In genomic region chr1:90969881-90970390, GRCm38 (mm10) we compare ENCODE assay signal across 20 mouse cellular contexts. TPM values are rescaled to one million over a fixed set of nuclear protein-coding genes. Genes with fewer than 3 reads are reported as not detected.
DNase-seq lines count a peak whose midpoint lies in the region; ATAC-seq lines count a peak whose summit lies in the region.
"Had no signal": no experiment of that assay in that cellular context is flagged by ENCODE, and none has a peak within 500 bp of the region (broad histone marks: within the 10 kb centered on the region; RNA-seq: fewer than 3 reads in every experiment).

No protein-coding gene starts in this region.

- 81% methylated on average over 10 of the region's 10 CpGs for WGBS in hindbrain, embryonic 14.5 days

- peak; percentile 48 for DNase-seq in kidney, adult 9 months
- DNase-seq in kidney, adult 18-20 months: no peak
- peak; percentile 41 for DNase-seq in testis, postnatal 10 days (ENCODE audit: low spot score)
- DNase-seq in testis, postnatal 14 days (ENCODE audit: low spot score): no peak
- DNase-seq in kidney, postnatal 25 days: peak; percentile 51 to 55
- no peak for DNase-seq in gastrocnemius, adult 18-20 months (ENCODE audit: low spot score)
- no peak for DNase-seq in hindbrain, embryonic 14.5 days (ENCODE audit: low spot score)
- DNase-seq: cerebellum, postnatal 14 days; heart, adult 2 months; heart, postnatal 14 days; midbrain, embryonic 14.5 days had no signal

- no peak overlapping the region for H3K4me3 ChIP-seq in hindbrain, embryonic 14.5 days (replicated peaks; ENCODE audit: low read length)
- H3K4me3 ChIP-seq: forebrain, embryonic 12.5 days; heart, adult 2 months had no signal

- H3K27me3 ChIP-seq in hindbrain, embryonic 14.5 days (ENCODE audit: control insufficient read depth, insufficient read depth, low read length): no peaks in the 10 kb centered on the region; the same call in 1 of the 2 replicates

- H3K9me3 ChIP-seq in hindbrain, embryonic 14.5 days (ENCODE audit: control insufficient read depth, low read length): no peaks in the 10 kb centered on the region
- H3K9me3 ChIP-seq: forebrain, embryonic 12.5 days had no signal

- H3K36me3 ChIP-seq in hindbrain, embryonic 14.5 days (replicated peaks; ENCODE audit: control insufficient read depth, insufficient read depth): no peaks in the 10 kb centered on the region
- H3K36me3 ChIP-seq: forebrain, embryonic 12.5 days had no signal

- no peak overlapping the region for H3K9ac ChIP-seq in hindbrain, embryonic 14.5 days
- H3K9ac ChIP-seq: forebrain, embryonic 12.5 days had no signal

- no peak overlapping the region for H3K27ac ChIP-seq in hindbrain, embryonic 14.5 days
- H3K27ac ChIP-seq: forebrain, embryonic 12.5 days; heart, adult 2 months; hindbrain, postnatal 0 days; macrophage had no signal

- H3K4me1 ChIP-seq in hindbrain, embryonic 14.5 days (replicated peaks; ENCODE audit: control insufficient read depth, insufficient read depth, low read length): peaks cover 16% of the 10 kb centered on the region

- no peak for ATAC-seq in hindbrain, embryonic 14.5 days (ENCODE audit: low FRiP score)
- ATAC-seq: activated CD4-positive, CD25-positive, alpha-beta regulatory T cell, adult 4 months; hindbrain, postnatal 0 days had no signal

- no peak overlapping the region for H3K4me2 ChIP-seq in hindbrain, embryonic 14.5 days (replicated peaks)
- H3K4me2 ChIP-seq: forebrain, embryonic 12.5 days had no signal

RNA-seq across cellular contexts. Expression of gene Rab17, which starts 0.5 kb away (rescaled TPM):
- total RNA-seq in gastrocnemius, adult 18-20 months (2021): not detected
- 0.13 TPM in 1 of 2 replicates, not detected in the other for polyA plus RNA-seq in hindbrain, embryonic 14.5 days (2014; fragmentation: Nextera tagmentation; extraction: Ambion mirVana)
- total RNA-seq: hindbrain, postnatal 0 days had no signal
- polyA plus RNA-seq: activated CD4-positive, CD25-positive, alpha-beta regulatory T cell, adult 4 months; forebrain, embryonic 12.5 days; hindbrain, postnatal 0 days; macrophage; midbrain, embryonic 14.5 days had no signal

RNA-seq across cellular contexts. Expression of gene Prlh, which starts 17.0 kb away (rescaled TPM):
- not detected for total RNA-seq in gastrocnemius, adult 18-20 months (2021)
- not detected in 2 replicates for polyA plus RNA-seq in hindbrain, embryonic 14.5 days (2014; fragmentation: Nextera tagmentation; extraction: Ambion mirVana)
- total RNA-seq: adrenal gland, postnatal 4 days; heart, adult 2 months; heart, postnatal 14 days; hindbrain, postnatal 0 days; layer of hippocampus, postnatal 10 days; left cerebral cortex, postnatal 14 days had no signal
- polyA plus RNA-seq: activated CD4-positive, CD25-positive, alpha-beta regulatory T cell, adult 4 months; embryonic facial prominence, embryonic 11.5 days; forebrain, embryonic 12.5 days; heart, adult 2 months; macrophage; midbrain, embryonic 14.5 days; testis, adult 2 months had no signal

RNA-seq across cellular contexts. Expression of gene Lrrfip1, which starts 28.6 kb away (rescaled TPM):
- total RNA-seq in gastrocnemius, adult 18-20 months (2021): 100 to 1,000 TPM; 119 to 121 TPM
- 39.5 and 43.3 TPM in 2 replicates for polyA plus RNA-seq in hindbrain, embryonic 14.5 days (2014; fragmentation: Nextera tagmentation; extraction: Ambion mirVana)

RNA-seq across cellular contexts. Expression of gene Mlph, which starts 55.1 kb away (rescaled TPM):
- under 1 TPM; 0.21 to 0.32 TPM for total RNA-seq in gastrocnemius, adult 18-20 months (2021)
- 0.13 TPM in 2 replicates for polyA plus RNA-seq in hindbrain, embryonic 14.5 days (2014; fragmentation: Nextera tagmentation; extraction: Ambion mirVana)
- polyA plus RNA-seq: activated CD4-positive, CD25-positive, alpha-beta regulatory T cell, adult 4 months had no signal

Comparison
In these comparisons a context has a peak if more than half of its experiments do, and no peak if none do; other contexts are left out.
1. DNase-seq: peak in kidney, adult 9 months (single experiment), testis, postnatal 10 days (single experiment) and kidney, postnatal 25 days (2 of 2); none in kidney, adult 18-20 months (single experiment), testis, postnatal 14 days (single experiment), gastrocnemius, adult 18-20 months (single experiment) and hindbrain, embryonic 14.5 days (single experiment).